32 mouse cellular contexts compared by ENCODE assay signal in the genomic region with DNA sequence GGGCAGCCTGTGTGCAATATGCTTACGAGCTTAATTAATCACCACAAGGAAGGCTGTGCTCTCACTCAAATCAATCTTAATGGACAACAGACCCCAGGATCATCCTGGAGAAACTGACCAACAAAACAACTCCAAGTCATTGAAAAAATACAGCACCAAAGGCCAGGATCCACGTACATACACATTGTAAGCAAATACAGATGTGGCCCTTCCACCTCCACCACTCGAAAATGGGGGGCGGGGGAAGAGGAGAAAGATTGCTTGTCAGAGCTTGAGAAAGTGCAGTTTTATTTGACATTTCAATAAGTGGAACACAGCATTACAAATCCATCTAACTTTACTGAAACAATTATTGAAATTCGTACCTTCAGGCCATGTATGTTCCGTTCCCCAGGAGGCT. TPM values are rescaled to one million over a fixed set of nuclear protein-coding genes. Genes with fewer than 3 reads are reported as not detected.
A peak's percentile ranks its signal among the peaks of the same experiment; 100 is the strongest.
DNase-seq lines count a peak whose midpoint lies in the region; ATAC-seq lines count a peak whose summit lies in the region.
"Had no signal": no experiment of that assay in that cellular context is flagged by ENCODE, and none has a peak within 500 bp of the region (broad histone marks: within the 10 kb centered on the region; RNA-seq: fewer than 3 reads in every experiment).

No protein-coding gene starts in this region.

- H3K9ac ChIP-seq in hindbrain, embryonic 13.5 days: no peak overlapping the region
- no peak overlapping the region for H3K9ac ChIP-seq in neural tube, embryonic 12.5 days
- H3K9ac ChIP-seq: embryonic facial prominence, embryonic 13.5 days; forebrain, embryonic 15.5 days; liver, embryonic 13.5 days had no signal

- peaks cover 22% of the 10 kb centered on the region for H3K36me3 ChIP-seq in hindbrain, embryonic 13.5 days
- peaks cover 43% of the 10 kb centered on the region for H3K36me3 ChIP-seq in hindbrain, embryonic 10.5 days
- H3K36me3 ChIP-seq in neural tube, embryonic 12.5 days: peaks cover 20% of the 10 kb centered on the region
- H3K36me3 ChIP-seq in embryonic facial prominence, embryonic 10.5 days (replicated peaks): peaks cover 52% of the 10 kb centered on the region

- H3K4me3 ChIP-seq in hindbrain, embryonic 13.5 days: no peak overlapping the region
- H3K4me3 ChIP-seq in hindbrain, embryonic 10.5 days: no peak overlapping the region
- no peak overlapping the region for H3K4me3 ChIP-seq in neural tube, embryonic 12.5 days
- H3K4me3 ChIP-seq in embryonic facial prominence, embryonic 10.5 days: no peak overlapping the region
- H3K4me3 ChIP-seq: embryonic facial prominence, embryonic 13.5 days; forebrain, embryonic 10.5 days; forebrain, embryonic 15.5 days; layer of hippocampus, adult 2 months; left cerebral cortex, adult 2 months; liver, embryonic 13.5 days; myocyte had no signal

- peak overlapping the region; percentile 56 for H3K27ac ChIP-seq in hindbrain, embryonic 13.5 days
- no peak overlapping the region for H3K27ac ChIP-seq in hindbrain, embryonic 10.5 days
- 0 out of 2 replicates have a peak overlapping the region, but pooled peaks have one; percentile 7 for H3K27ac ChIP-seq in neural tube, embryonic 12.5 days
- no peak overlapping the region for H3K27ac ChIP-seq in embryonic facial prominence, embryonic 10.5 days (replicated peaks)
- H3K27ac ChIP-seq: embryonic facial prominence, embryonic 13.5 days; forebrain, embryonic 10.5 days; forebrain, embryonic 15.5 days; layer of hippocampus, adult 2 months; left cerebral cortex, adult 2 months; liver, embryonic 13.5 days; macrophage; stomach, postnatal 0 days had no signal

- no peak for DNase-seq in hindbrain, embryonic 10.5 days (ENCODE audit: low spot score)
- no peak for DNase-seq in neural tube, embryonic 10.5 days (ENCODE audit: extremely low spot score, low spot score)
- DNase-seq in embryonic facial prominence, embryonic 10.5 days (ENCODE audit: low spot score): peak; percentile 53
- no peak for DNase-seq in ovary, postnatal 14 days (ENCODE audit: low spot score)
- no peak for DNase-seq in thymus, postnatal 25 days
- DNase-seq: adrenal gland, postnatal 14 days; cerebellum, adult 11-12 months; cerebellum, adult 9-11 months; gastrocnemius, postnatal 36 days; heart, adult 18-20 months; heart, postnatal 36 days; kidney, adult 2 months; kidney, postnatal 36 days; liver, embryonic 13.5 days; lung, adult 2 months; lung, postnatal 10 days; right cerebral cortex, adult 18-20 months; thymus, adult 18-20 months; thymus, postnatal 36 days had no signal

- no peak overlapping the region for H3K4me2 ChIP-seq in hindbrain, embryonic 13.5 days
- H3K4me2 ChIP-seq in neural tube, embryonic 12.5 days (replicated peaks): no peak overlapping the region
- H3K4me2 ChIP-seq: embryonic facial prominence, embryonic 13.5 days; forebrain, embryonic 15.5 days; heart, embryonic 11.5 days; liver, embryonic 13.5 days had no signal

- no peaks in the 10 kb centered on the region for H3K27me3 ChIP-seq in hindbrain, embryonic 13.5 days
- H3K27me3 ChIP-seq in hindbrain, embryonic 10.5 days (ENCODE audit: insufficient read depth, poor library complexity, severe bottlenecking): no peaks in the 10 kb centered on the region
- no peaks in the 10 kb centered on the region for H3K27me3 ChIP-seq in neural tube, embryonic 12.5 days (replicated peaks)
- no peaks in the 10 kb centered on the region for H3K27me3 ChIP-seq in embryonic facial prominence, embryonic 10.5 days (replicated peaks; ENCODE audit: low read depth, poor library complexity, severe bottlenecking)
- H3K27me3 ChIP-seq: embryonic facial prominence, embryonic 13.5 days; forebrain, embryonic 15.5 days; liver, embryonic 13.5 days had no signal

- no peaks in the 10 kb centered on the region for H3K9me3 ChIP-seq in hindbrain, embryonic 13.5 days
- H3K9me3 ChIP-seq in hindbrain, embryonic 10.5 days: no peaks in the 10 kb centered on the region
- H3K9me3 ChIP-seq in neural tube, embryonic 12.5 days: no peaks in the 10 kb centered on the region
- no peaks in the 10 kb centered on the region for H3K9me3 ChIP-seq in embryonic facial prominence, embryonic 10.5 days
- H3K9me3 ChIP-seq: embryonic facial prominence, embryonic 13.5 days; forebrain, embryonic 10.5 days; forebrain, embryonic 15.5 days; liver, embryonic 13.5 days had no signal

- no peak for ATAC-seq in hindbrain, embryonic 13.5 days (ENCODE audit: low FRiP score)
- no peak for ATAC-seq in neural tube, embryonic 12.5 days (ENCODE audit: low FRiP score, low read depth)
- ATAC-seq: forebrain, embryonic 15.5 days; inflammation-experienced regulatory T-cells, adult 6 months; midbrain, embryonic 16.5 days had no signal

- H3K4me1 ChIP-seq in hindbrain, embryonic 13.5 days (replicated peaks): peaks cover 31% of the 10 kb centered on the region
- H3K4me1 ChIP-seq in hindbrain, embryonic 10.5 days (replicated peaks): peaks cover 21% of the 10 kb centered on the region
- peaks cover 15% of the 10 kb centered on the region; the same call in 1 of the 2 replicates for H3K4me1 ChIP-seq in neural tube, embryonic 12.5 days
- H3K4me1 ChIP-seq in embryonic facial prominence, embryonic 10.5 days: peaks cover 20% of the 10 kb centered on the region
- H3K4me1 ChIP-seq: liver, embryonic 13.5 days had no signal

- WGBS in hindbrain, embryonic 13.5 days: 50% methylated on average over 6 of the region's 6 CpGs
- 70% methylated on average over 6 of the region's 6 CpGs for WGBS in hindbrain, embryonic 10.5 days
- 65% methylated on average over 6 of the region's 6 CpGs for WGBS in neural tube, embryonic 12.5 days
- WGBS in embryonic facial prominence, embryonic 10.5 days: 49% methylated on average over 6 of the region's 6 CpGs

RNA-seq across cellular contexts. Expression of a gene that starts 39.0 kb away (rescaled TPM):
- polyA plus RNA-seq in hindbrain, embryonic 13.5 days (2015; fragmentation: Nextera tagmentation; extraction: Ambion mirVana): 36.3 and 37.4 TPM in 2 replicates
- 30.6 and 39.3 TPM in 2 replicates for polyA plus RNA-seq in hindbrain, embryonic 10.5 days (2016; fragmentation: Nextera tagmentation; extraction: Ambion mirVana)
- polyA plus RNA-seq in neural tube, embryonic 12.5 days (2016; fragmentation: Nextera tagmentation; extraction: Ambion mirVana): 45.0 and 45.9 TPM in 2 replicates
- 34.4 and 37.7 TPM in 2 replicates for polyA plus RNA-seq in embryonic facial prominence, embryonic 10.5 days (2016; fragmentation: Nextera tagmentation; extraction: Ambion mirVana)

Comparison
In these comparisons a context has a peak if more than half of its experiments do, and no peak if none do; other contexts are left out.
1. H3K27ac ChIP-seq: peak in hindbrain, embryonic 13.5 days (single experiment) and neural tube, embryonic 12.5 days (single experiment); none in hindbrain, embryonic 10.5 days (single experiment) and embryonic facial prominence, embryonic 10.5 days (single experiment).